Mouse (Mus musculus): Measurements from ENCODE around the gene Reps1. TPM values are rescaled to one million over a fixed set of nuclear protein-coding genes. Genes with fewer than 3 reads are reported as not detected.

Gene Reps1
- total RNA-seq, 2 experiments from 2014 or later: 39.8 to 78.2 TPM

DNA sequence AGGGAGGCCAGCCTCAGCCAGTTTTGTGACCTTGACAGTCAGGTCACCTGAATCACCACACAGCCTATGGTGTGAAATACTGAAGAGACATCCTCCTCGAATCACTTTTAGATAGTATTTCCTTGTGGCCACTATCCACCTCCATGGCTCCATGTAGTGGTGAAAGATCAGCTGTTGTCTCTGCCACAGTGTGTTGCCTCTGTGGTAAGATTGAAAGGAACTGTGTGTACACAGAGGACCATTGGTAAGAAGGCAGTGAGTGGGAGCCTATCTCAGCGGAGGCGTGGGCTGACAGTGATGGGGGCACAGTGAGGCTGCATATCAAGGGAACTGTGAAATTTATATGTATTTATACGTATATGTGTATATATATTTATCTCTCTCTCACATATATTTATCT, 5.9 kb downstream of the Reps1 start:
- no peak for ATAC-seq (ENCODE audit: poor library complexity, severe bottlenecking)

DNA sequence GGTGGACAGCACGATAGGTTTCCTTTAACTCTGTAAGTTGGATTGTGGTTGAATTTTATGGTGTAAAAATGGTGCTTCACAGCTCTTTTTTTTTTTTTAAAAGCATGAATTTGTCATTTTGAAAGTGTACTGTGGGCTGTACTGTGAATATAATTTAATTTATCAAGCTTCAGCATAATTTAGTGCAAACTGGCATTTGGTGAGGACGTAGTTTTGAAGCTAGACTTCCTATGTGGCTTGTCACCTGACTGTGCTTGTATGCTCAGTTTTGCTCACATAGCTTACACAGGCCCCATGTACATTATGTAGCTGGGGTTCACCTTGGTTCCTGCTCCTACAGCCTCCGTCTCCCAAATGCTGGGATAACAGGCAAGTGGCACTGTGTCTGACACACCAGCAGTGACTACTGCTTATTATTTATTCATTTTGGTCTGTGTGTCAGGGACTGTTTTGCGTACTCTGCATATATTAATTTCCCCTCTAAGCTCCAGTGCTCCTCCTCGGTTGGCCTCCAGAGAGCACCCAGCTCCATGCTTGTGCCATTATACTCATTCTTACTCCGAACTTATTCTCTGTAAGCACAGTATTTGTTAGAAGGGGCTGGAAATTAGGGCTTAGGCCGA, 9.1 kb downstream of the Reps1 start:
- no peak for ATAC-seq (ENCODE audit: poor library complexity, severe bottlenecking)

DNA sequence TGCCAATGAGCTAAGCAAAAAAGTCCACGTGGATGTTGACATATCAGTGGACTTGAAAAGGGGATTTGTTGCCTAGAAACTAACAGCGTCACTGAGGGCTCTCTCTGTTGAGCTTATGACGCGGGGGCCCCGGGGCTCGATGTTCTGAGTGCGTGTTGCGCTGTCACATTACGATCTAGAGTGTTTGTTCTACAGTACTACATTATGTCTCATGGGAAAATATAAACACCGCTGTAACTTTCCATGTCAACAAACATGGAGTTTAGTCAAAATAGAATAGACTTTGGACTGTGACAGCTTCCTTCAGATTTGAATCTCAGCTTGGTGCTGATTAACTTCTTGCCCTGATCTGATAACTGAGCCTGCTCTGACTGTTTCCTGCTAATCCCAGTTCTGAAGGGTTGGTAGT, 10.4 kb downstream of the Reps1 start:
- ATAC-seq (ENCODE audit: poor library complexity, severe bottlenecking): no peak

DNA sequence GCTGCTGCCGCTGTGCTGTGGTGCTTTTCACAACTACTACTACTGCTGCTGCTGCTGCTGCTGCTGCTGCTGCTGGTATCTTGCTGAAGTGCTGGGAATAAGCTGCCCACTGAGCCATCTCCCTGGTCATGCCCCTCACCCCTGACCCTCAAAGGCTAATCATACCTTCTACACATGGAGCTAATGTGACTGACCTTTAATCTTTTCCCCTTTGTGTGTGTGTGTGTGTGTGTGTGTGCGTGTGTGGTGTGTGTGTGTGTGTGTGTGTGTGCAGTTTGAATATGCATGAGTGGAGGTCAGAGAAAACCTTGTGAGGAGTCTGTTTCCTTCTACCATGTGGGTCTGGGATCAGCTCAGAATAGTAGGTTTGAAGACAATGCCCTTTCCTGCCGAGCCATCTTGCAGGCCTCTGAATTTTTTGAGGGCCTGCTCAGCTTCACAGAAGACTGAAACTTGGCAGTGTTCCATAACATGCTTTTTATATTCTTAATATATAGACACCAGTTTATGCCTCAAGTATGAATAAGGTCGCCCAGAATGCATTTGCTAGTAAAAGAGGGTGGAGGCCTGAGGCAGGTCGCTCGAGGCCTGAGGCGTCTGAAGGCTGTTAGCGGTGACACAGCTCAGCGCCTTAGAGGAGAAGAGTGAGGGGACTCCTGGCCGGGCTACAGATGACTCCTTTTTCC, 12.2 kb downstream of the Reps1 start:
- ATAC-seq (ENCODE audit: poor library complexity, severe bottlenecking): no peak

DNA sequence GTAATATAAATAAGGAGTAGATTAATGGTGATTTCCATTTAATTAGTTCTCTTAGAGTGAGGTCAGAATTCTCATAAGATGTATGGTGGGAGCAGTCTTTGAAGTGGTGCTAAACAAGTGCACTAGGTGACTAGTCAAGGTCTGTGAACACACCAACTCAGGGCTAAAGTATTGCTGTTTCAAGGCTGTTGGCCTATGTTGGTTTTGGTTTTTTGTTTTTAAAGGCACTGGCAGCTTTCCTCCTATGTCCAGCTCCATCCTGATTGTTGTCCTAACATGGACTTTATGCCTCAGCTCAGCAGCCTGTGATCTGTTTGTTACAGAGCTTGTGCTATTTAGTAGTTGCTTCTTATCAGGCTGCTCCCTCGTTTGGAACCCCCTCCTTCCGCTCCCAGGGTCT, 13.2 kb downstream of the Reps1 start:
- no peak for ATAC-seq (ENCODE audit: poor library complexity, severe bottlenecking)

DNA sequence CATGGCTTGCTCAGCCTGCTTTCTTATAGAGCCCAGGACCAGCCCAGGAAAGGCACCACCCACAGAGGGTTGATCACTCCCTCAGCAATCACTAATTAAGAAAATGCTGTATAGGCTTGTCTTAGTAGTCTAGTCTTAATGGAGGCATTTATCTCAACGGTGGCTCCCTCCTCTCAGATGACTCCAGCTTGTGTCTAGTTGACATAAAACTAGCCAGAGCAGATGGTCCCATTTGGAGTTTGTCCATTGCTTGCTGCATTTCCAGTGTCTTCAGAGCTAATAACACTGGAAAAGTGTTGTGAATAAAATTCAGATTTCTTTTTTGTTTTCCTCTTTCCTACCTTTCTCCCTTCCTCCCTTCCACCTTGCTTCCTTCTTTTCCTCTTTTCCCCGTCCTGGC, 13.9 kb downstream of the Reps1 start:
- no peak for ATAC-seq (ENCODE audit: poor library complexity, severe bottlenecking)

DNA sequence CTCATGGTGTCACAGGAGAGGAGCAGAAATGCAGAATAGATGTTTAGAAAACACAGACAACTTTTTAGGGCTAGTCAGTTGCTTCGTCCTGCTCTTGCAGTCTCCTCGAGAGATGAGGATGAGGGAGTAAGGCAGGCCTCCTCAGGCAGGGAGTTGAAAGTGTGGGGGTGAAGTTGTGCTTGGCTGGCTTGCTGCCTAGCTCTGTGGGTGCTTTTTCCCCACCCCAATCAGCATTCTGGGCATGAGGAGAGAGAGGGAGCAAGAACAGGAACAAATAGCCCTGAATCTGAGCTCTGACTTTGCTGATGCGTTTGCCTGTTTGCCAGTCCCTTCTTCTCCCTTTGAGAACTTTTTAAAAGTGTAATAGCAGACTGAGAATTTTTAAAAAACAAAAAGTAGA, 14.5 kb downstream of the Reps1 start:
- peak; percentile 31; the same call in 1 of the 2 replicates for ATAC-seq (ENCODE audit: poor library complexity, severe bottlenecking)

DNA sequence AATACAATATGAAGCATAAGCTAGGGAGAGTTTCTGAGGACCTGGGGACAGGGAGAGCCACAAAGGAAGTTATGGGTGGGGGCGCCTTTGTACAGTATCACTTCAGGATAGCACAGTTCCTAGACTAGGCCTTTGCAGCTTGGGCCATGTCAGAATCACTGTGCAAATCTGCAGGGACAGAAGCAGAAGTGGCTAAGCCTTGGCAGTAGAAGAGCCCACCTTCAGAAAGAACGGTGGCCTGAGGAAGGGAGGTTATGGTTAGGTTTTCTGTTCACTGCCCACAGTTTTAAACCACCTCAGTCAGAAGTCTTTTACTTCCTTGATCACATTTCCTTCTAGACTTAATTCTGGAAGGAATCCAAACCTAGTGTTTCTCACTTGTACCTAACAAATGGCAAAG, 15.0 kb downstream of the Reps1 start:
- ATAC-seq (ENCODE audit: poor library complexity, severe bottlenecking): peak; percentile 82

DNA sequence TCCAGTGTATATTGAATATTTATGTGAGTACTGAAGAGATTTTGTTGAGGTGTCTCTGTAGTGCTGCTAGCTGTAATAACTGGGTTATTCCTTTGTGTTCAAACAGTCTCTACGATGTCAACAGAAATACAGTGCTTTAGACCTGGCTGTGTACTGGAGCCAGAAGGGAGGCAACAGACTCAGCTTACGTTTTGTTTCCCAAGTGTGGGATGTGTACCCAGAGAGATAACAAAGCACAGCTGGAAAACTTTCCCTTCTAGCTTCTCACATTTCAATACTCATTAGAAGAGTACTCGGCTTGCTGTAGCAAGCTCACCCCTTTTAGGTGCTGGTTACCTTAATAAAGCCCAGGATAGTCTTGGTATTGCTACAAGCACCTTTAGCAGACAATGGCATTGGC, 17.2 kb downstream of the Reps1 start:
- no peak for ATAC-seq (ENCODE audit: poor library complexity, severe bottlenecking)

DNA sequence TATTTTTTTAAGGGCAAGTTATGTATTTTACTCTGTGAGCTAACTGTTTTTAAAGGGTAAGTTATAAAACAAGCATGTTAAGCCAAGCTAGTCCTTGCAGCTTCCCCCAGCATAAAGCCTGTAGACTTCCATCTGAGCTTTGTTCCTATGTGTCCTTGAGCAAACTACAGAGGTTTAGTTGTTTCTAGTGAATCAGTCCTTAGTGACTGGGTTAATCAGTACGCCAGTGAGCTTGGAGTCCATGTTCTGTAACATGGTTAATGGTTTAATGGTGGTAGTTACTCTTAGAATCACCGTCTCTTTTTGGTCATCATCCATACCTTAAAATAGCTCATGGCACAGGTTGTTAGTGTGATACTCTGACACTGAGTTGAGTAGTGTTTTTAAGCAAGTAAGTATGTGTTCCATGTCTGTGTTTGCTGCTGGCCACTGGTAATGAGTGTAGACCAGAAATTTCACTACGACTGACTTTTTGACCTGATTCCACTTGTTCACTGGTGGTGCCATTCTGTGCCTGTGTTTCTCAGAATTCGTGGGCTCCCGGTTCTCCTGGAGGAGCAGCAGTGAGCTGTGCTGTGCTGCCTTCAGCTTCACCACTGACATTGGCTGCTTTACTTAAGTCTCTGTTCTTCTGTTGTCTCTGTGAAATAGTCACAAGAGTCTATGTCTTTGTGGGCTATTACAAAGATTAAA, 18.9 kb downstream of the Reps1 start:
- ATAC-seq (ENCODE audit: poor library complexity, severe bottlenecking): no peak

DNA sequence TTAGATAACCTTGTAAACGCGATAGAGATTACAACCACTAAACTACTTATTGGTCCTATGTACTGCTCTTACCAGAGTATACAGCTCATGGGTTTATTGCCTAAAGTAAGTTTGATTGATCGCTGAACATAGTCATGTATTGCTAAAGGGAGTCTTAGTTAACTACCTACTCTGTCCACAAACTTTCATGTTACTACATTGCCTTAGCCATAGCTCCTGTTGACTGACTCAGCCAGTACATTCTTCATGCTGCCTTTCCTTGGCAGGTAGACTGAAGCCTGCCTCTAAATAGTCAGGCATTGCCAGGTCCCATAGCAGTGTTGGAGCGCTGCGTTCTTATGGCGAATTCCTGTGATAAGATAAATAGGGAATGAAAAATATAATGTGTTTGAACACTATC, 20.2 kb downstream of the Reps1 start:
- ATAC-seq (ENCODE audit: poor library complexity, severe bottlenecking): no peak

DNA sequence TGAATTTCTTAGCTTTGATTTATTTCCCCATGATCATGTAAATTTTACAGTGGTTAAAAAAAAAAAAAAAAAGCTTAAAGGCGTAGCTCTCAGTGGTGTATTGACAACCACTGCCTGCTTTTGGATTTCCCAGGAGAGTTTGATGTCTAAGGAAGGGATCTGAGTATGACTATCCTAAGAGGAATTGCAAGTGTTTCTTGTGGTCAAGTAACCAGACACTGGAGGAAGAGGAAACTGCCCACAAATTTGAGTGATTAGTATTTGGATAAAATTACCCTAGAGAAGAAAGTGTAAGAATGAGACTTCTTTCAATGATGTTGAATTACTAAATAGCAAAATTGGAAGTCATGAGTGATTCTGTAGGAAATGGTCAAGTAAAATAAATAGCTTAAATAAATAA, 25.9 kb downstream of the Reps1 start:
- no peak for ATAC-seq (ENCODE audit: poor library complexity, severe bottlenecking)

DNA sequence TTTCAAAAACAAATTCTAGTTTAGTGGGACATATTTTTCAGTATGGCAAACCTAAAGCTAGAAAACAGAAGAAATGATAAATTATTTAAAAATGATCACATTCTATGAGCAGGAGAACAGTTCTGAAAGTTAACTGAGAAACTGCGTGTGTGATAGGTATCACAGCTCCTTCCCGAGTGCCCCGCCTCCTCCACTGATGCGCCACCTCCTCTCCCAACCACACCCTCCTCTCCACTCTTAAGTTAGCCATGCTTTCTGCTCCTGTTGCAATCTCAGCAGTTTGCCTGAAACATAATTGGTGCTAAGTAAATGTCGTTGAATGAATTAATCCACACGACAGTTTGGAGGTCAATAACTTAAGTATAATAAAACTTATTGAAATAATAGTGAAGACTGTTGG, 27.1 kb downstream of the Reps1 start:
- no peak for ATAC-seq (ENCODE audit: poor library complexity, severe bottlenecking)

DNA sequence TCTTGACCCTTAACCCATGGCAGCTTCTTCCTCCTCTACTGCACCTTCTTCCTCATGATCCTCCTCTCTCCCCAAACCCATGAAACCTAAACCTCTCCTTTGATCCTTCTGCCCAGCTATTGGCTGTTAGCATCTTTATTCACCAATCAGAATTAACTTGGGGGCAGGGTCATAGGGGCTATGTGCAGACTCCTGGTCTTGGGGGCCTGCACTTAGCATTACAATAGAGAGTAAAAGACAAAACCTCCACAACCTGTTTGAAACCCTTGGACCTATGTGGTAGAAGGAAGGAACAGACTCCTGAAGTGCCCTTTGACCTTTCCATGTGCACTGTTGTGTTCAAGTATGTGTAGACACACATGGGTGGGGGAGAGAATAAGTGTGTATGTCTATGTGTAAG, 35.0 kb downstream of the Reps1 start:
- no peak for ATAC-seq (ENCODE audit: poor library complexity, severe bottlenecking)

DNA sequence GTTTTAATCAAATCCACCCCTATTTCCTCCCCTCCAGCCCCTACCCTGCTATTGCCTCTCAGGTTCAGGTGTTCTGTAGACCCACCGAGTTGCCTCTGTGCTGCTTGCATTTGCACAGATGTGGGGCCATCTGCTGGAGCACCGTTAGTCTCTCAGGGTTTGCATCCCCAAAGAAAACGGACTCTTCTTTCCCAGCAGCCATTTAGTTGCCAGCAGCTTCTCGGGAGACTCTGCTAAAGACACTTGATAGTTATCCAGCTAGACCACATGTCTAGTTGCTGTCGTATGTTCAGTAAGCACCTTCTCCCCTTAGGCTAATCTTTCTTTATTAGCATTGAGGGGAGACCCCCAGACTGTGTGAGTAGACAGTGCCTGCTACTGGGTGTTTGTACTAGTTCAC, 46.5 kb downstream of the Reps1 start:
- ATAC-seq (ENCODE audit: poor library complexity, severe bottlenecking): no peak

DNA sequence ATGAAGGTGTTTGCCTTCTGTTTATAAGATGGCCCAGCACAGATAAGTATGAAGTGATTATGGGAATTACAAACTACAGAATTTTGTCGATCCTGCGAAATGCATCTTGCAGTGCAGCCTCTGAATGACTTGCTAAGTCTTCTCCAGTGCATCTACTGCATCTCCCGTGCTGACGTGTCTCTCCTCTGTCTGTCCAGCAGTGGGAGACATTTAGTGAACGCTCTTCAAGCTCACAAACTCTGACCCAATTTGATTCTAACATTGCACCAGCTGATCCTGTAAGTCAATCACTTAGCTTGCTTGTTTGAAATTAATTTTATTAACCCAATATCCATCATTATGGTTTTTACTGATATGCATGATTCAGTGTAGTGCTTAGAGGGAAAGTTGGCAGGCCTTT, 51.8 kb downstream of the Reps1 start:
- ATAC-seq (ENCODE audit: poor library complexity, severe bottlenecking): no peak

DNA sequence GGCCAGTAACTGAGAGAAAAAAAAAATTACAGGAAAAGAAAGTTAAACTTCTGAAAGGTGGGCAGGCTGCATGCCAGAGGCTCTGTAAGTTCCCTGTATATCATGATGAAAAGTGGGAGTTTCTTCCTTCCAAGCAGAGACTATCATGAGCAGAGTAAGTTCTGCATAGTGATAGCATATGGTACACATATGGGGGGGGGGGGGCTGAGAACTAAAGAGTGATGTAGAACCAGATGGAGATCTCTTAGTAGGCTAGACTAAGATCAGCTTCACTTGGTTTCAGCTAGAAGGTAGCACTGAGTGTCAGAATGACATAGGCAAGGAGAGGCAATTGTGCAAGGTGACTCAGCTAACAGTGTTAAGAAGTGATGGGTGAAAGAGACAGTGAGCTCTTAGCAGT, 55.3 kb downstream of the Reps1 start:
- ATAC-seq (ENCODE audit: poor library complexity, severe bottlenecking): no peak

DNA sequence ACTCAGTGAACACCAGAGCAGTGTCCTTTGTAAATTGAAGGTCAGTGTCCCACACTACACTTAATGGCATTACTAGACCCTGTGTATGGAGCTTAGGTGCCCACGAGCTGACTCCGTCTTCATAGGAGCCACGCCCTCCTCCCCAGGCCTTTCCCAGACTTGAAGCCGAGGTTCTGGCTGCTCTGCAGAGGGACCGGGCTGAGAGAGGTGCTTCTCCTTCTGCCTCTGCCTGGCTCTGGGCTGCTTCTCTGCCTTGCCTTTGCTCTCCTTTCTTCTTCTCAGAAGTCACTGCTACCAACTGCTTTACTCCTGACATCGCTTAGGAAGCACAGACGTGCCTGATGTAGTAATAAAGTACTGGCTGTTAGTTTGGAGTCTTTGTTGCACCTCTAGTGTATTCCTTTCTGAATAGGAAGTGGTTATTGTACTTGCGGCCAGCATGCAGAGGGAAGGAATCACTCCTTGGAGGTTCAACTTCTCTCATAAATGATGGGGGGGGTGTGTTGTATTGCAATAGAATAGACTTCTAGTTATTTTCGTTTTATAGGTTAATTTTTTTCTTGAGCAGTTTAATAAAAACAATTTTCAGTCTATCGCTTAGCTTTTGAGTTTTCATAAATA, 57.9 kb downstream of the Reps1 start:
- peak; percentile 67 for ATAC-seq (ENCODE audit: poor library complexity, severe bottlenecking)

DNA sequence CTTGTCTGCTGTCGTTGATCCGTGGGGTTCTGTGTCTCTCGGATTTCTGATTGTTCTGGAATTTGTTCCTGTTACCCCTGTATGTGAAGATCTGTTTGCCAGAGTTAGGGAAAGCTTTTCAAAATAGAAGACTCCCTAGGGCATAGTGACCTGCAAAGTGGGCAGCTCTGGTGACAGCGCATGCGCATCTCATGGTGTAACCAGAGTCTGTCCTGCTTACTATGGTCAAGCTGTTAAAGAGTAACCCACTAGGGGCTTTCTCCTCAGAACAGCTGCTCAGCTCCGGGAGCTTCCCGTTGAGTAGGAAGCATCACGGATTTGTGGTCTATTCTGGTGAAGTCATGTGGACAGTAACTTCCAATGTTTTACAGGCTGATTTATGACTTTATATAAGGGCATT, 62.7 kb downstream of the Reps1 start:
- no peak for ATAC-seq (ENCODE audit: poor library complexity, severe bottlenecking)

DNA sequence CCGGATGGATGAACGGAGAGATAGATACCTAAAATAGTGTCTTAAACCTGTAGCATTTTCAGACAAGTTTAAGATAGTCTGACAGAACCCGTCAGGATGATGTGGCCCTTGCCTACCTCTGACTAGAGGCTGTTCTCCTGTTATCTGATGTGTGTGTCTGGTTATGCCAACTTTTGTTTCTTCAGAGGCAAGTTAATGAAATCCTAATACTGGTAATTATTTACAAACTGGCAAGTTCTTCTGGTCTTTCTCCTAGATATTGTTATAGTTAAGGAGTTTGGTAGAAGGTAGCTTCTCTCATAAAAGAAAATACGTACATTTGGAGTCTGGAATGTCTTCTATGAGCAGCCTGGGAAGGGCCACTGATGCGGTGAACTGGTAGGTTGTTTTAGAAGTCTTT, 74.6 kb downstream of the Reps1 start:
- ATAC-seq (ENCODE audit: poor library complexity, severe bottlenecking): no peak

DNA sequence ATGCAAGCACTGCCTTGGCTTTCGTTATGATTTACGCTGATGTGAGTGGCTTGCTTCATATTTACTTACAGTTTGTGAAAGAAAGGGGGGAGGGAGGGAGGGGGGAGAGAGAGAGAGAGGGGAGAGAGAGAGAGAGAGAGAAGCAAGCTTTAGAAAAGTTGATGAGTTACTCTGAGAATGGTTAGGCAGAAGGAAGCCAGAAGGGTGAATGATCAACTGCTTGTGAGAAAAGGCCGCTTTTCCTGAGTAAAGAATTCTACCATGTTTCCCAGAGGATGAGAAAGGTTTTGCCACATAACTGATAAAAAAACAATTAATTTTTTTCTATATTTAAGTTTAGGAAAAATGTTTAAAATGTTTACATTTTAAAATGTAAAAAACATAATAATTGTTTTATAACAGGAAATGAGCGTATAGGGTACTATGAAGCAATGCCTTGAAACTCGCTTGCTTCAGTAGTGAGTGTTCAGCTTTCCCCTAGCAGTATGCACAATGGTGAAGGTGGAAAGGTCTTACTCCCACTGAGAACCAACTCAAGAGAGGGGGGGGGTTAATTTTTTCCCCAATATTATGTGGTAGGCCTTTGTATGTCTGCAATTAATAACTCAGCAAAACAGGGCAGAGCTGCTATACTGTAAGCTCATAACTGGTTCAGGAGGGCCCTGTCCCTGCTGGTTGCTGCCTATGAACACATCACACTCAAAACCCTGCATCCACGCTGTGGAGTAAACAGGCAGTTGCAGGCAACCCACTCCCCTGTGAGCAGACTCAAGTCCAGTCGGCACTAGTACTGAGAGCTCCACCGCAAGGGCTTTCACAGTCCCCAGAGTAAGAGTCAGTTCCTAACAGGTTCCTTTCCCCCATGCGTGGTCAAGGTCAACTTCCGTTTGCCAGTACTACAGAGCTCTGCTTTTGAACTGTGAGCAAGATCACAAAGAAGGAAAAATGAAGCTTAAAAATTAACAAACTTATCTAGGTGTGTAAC, 76.3 kb downstream of the Reps1 start:
- peak; percentile 52 for ATAC-seq (ENCODE audit: poor library complexity, severe bottlenecking)

All from megakaryocyte, adult 5-6 weeks (primary cell).